Mouse (Mus musculus) left cerebral cortex, postnatal 25 days (tissue): Measurements from ENCODE around the gene Vamp9. TPM values are rescaled to one million over a fixed set of nuclear protein-coding genes. Genes with fewer than 3 reads are reported as not detected.

Experiments
- DNase-seq, 2 experiments: peaks; one replicate each; pipeline ENCODE4 v3.0.0; 2022; ENCODE audit warnings: low spot score in 2 of 2, mixed read lengths in 1 of 2
- intact Hi-C: fragments of 180-260 bp; cut with DNase I; formaldehyde crosslinking; loops from one replicate; pipeline ENCODE4 v1.15.1; 2025
- total RNA-seq, 2 experiments: library from RNA; stranded (reverse); gene quantifications; 2 replicates each; pipeline ENCODE4 v1.2.3; 2021

The Vamp9 gene
- total RNA-seq = under 1 TPM; 0.78 to 0.89 TPM

GRCm38 (mm10) chr5:99906181-99906956, at the start of gene Vamp9:
Gene Vamp9, plus strand, starts transcription at chr5:99906254.
- intact Hi-C loops = loop anchor here (5.0 kb wide), 1 partner anchor 71 kb away; the partner anchor contains the start of genes 4930524J08Rik and Hnrnpd
- peak; percentile 93 to 97 for DNase-seq

GRCm38 (mm10) chr5:99857106-99857637, 48.9 kb upstream of the Vamp9 start:
- no peak for DNase-seq
- intact Hi-C loops = no loop called here

GRCm38 (mm10) chr5:99859637-99860433, 46.2 kb upstream of the Vamp9 start:
- intact Hi-C loops = no loop called here
- no peak for DNase-seq

GRCm38 (mm10) chr5:99861816-99862215, 44.2 kb upstream of the Vamp9 start:
- intact Hi-C loops = no loop called here
- DNase-seq = no peak

- DNase-seq = no peak
- intact Hi-C loops = no loop called here
Measured at GRCm38 (mm10) chr5:99863656-99864380, 42.2 kb upstream of the Vamp9 start.

- peak in 1 of 2 experiments; percentile 7 for DNase-seq
- intact Hi-C loops = no loop called here
Measured at GRCm38 (mm10) chr5:99865779-99866178, 40.3 kb upstream of the Vamp9 start.

- no peak for DNase-seq
- intact Hi-C loops = no loop called here
Measured at GRCm38 (mm10) chr5:99868286-99868685, 37.8 kb upstream of the Vamp9 start.

GRCm38 (mm10) chr5:99868923-99869322, 37.1 kb upstream of the Vamp9 start:
- intact Hi-C loops = no loop called here
- DNase-seq = no peak

GRCm38 (mm10) chr5:99877565-99877964, 28.5 kb upstream of the Vamp9 start:
- intact Hi-C loops = no loop called here
- DNase-seq = no peak

- no peak for DNase-seq
- intact Hi-C loops = no loop called here
Measured at GRCm38 (mm10) chr5:99882441-99882840, 23.6 kb upstream of the Vamp9 start.

- intact Hi-C loops = no loop called here
- DNase-seq = no peak
Measured at GRCm38 (mm10) chr5:99884035-99884434, 22.0 kb upstream of the Vamp9 start.

GRCm38 (mm10) chr5:99887133-99887532, 18.9 kb upstream of the Vamp9 start:
- intact Hi-C loops = no loop called here
- DNase-seq = no peak

- peak; percentile 83 to 91 for DNase-seq
- intact Hi-C loops = loop anchor here (1.0 to 5.0 kb wide), 4 partner anchors 164 to 689 kb away; partner anchors contain the start of gene Rasgef1b
Measured at GRCm38 (mm10) chr5:99891516-99892441, 14.3 kb upstream of the Vamp9 start.

- intact Hi-C loops = loop anchor here (1.0 kb wide), 1 partner anchor 698 kb away; no protein-coding TSS in a partner anchor
- DNase-seq = peak; percentile 61 to 84
Measured at GRCm38 (mm10) chr5:99900041-99900440, 6.0 kb upstream of the Vamp9 start.

- intact Hi-C loops = loop anchor here (5.0 kb wide), 1 partner anchor 72 kb away; the partner anchor contains the start of genes 4930524J08Rik and Hnrnpd
- DNase-seq = no peak
Measured at GRCm38 (mm10) chr5:99905731-99906130, 323 bp upstream of the Vamp9 start.

GRCm38 (mm10) chr5:99915494-99915893, 9.4 kb downstream of the Vamp9 start:
- DNase-seq = no peak
- intact Hi-C loops = no loop called here

- intact Hi-C loops = no loop called here
- no peak for DNase-seq
Measured at GRCm38 (mm10) chr5:99922033-99922432, 16.0 kb downstream of the Vamp9 start.

- intact Hi-C loops = no loop called here
- no peak for DNase-seq
Measured at GRCm38 (mm10) chr5:99927951-99928350, 21.9 kb downstream of the Vamp9 start.

GRCm38 (mm10) chr5:99931910-99932309, 25.9 kb downstream of the Vamp9 start:
- intact Hi-C loops = no loop called here
- no peak for DNase-seq
